Mouse (Mus musculus): ENCODE measurements around the gene Mau2. TPM values are rescaled to one million over a fixed set of nuclear protein-coding genes. Genes with fewer than 3 reads are reported as not detected.
"Not testable (repeated sequence)": the region's sequence is repeated elsewhere in the genome, so short reads cannot be mapped to it uniquely, and the experiment has no call there.

Mau2 gene
- polyA plus RNA-seq, 1 experiment: 31.6 TPM

GRCm38 (mm10) chr8:70001176-70001891, 41.2 kb downstream of the Mau2 start:
- peak; percentile 62; the same call in 1 of the 2 replicates for TF ChIP-seq CTCF (IDR thresholded peaks at IDR 0.05; ENCODE audit: borderline replicate concordance, insufficient read depth, low read length)
- TF ChIP-seq POLR2A (IDR thresholded peaks at IDR 0.05; ENCODE audit: low read depth, low read length): peak; percentile 54; the same call in 1 of the 2 replicates
- H3K4me3 ChIP-seq (ENCODE audit: insufficient read depth, low read length): peak overlapping the region; percentile 9
- peak overlapping the region; percentile 36; the same call in 1 of the 2 replicates for H3K27ac ChIP-seq (ENCODE audit: insufficient read depth, low read length)
- H3K4me1 ChIP-seq (ENCODE audit: control insufficient read depth, insufficient read depth, low read length): no peaks in the 10 kb centered on the region

GRCm38 (mm10) chr8:70000226-70000625, 42.3 kb downstream of the Mau2 start:
- H3K4me3 ChIP-seq (ENCODE audit: insufficient read depth, low read length): no peak overlapping the region
- no peak overlapping the region for H3K27ac ChIP-seq (ENCODE audit: insufficient read depth, low read length)
- TF ChIP-seq POLR2A (IDR thresholded peaks at IDR 0.05; ENCODE audit: low read depth, low read length) (no peak), CTCF (IDR thresholded peaks at IDR 0.05; ENCODE audit: borderline replicate concordance, insufficient read depth, low read length) (no peak)
- no peaks in the 10 kb centered on the region for H3K4me1 ChIP-seq (ENCODE audit: control insufficient read depth, insufficient read depth, low read length)

- TF ChIP-seq CTCF (IDR thresholded peaks at IDR 0.05; ENCODE audit: borderline replicate concordance, insufficient read depth, low read length) (no peak), POLR2A (IDR thresholded peaks at IDR 0.05; ENCODE audit: low read depth, low read length) (no peak)
- Histone ChIP-seq H3K4me3 (ENCODE audit: insufficient read depth, low read length) (no peak overlapping the region), H3K27ac (ENCODE audit: insufficient read depth, low read length) (no peak overlapping the region), H3K4me1 (ENCODE audit: control insufficient read depth, insufficient read depth, low read length) (no peaks in the 10 kb centered on the region)
Observed at GRCm38 (mm10) chr8:69999236-69999635, 43.3 kb downstream of the Mau2 start.

- H3K4me3 ChIP-seq (ENCODE audit: insufficient read depth, low read length): no peak overlapping the region
- TF ChIP-seq CTCF (IDR thresholded peaks at IDR 0.05; ENCODE audit: borderline replicate concordance, insufficient read depth, low read length) (no peak), POLR2A (IDR thresholded peaks at IDR 0.05; ENCODE audit: low read depth, low read length) (no peak)
- H3K27ac ChIP-seq (ENCODE audit: insufficient read depth, low read length): no peak overlapping the region
- H3K4me1 ChIP-seq (ENCODE audit: control insufficient read depth, insufficient read depth, low read length): no peaks in the 10 kb centered on the region
Observed at GRCm38 (mm10) chr8:69998706-69999105, 43.8 kb downstream of the Mau2 start.

- H3K4me1 ChIP-seq (ENCODE audit: control insufficient read depth, insufficient read depth, low read length): 0 out of 2 replicates have a peak, but pooled peaks cover 2% of the 10 kb centered on the region
- H3K27ac ChIP-seq (ENCODE audit: insufficient read depth, low read length): peak overlapping the region; percentile 87
- no peak for TF ChIP-seq CTCF (IDR thresholded peaks at IDR 0.05; ENCODE audit: borderline replicate concordance, insufficient read depth, low read length)
- peak; percentile 83 for TF ChIP-seq POLR2A (IDR thresholded peaks at IDR 0.05; ENCODE audit: low read depth, low read length)
- H3K4me3 ChIP-seq (ENCODE audit: insufficient read depth, low read length): peak overlapping the region; percentile 42
Observed at GRCm38 (mm10) chr8:69996589-69997285, 45.8 kb downstream of the Mau2 start.

- Histone ChIP-seq H3K4me3 (ENCODE audit: insufficient read depth, low read length) (peak within 1 kb of the TSS; percentile 90), H3K27ac (ENCODE audit: insufficient read depth, low read length) (peak within 1 kb of the TSS; percentile 87), H3K4me1 (ENCODE audit: control insufficient read depth, insufficient read depth, low read length) (0 out of 2 replicates have a peak, but pooled peaks cover 2% of the 10 kb centered on the region)
- peak; percentile 63 for TF ChIP-seq POLR2A (IDR thresholded peaks at IDR 0.05; ENCODE audit: low read depth, low read length)
- no peak for TF ChIP-seq CTCF (IDR thresholded peaks at IDR 0.05; ENCODE audit: borderline replicate concordance, insufficient read depth, low read length)
Observed at GRCm38 (mm10) chr8:69995776-69996588, 46.6 kb downstream of the Mau2 start, which contains the start of gene Gatad2a. Gatad2a (minus strand) TSS chr8:69996384.

GRCm38 (mm10) chr8:69995422-69995775, 47.1 kb downstream of the Mau2 start:
- Histone ChIP-seq H3K4me1 (ENCODE audit: control insufficient read depth, insufficient read depth, low read length) (0 out of 2 replicates have a peak, but pooled peaks cover 2% of the 10 kb centered on the region), H3K4me3 (ENCODE audit: insufficient read depth, low read length) (peak overlapping the region; percentile 90), H3K27ac (ENCODE audit: insufficient read depth, low read length) (peak overlapping the region; percentile 23; the same call in 1 of the 2 replicates)
- TF ChIP-seq POLR2A (IDR thresholded peaks at IDR 0.05; ENCODE audit: low read depth, low read length) (no peak), CTCF (IDR thresholded peaks at IDR 0.05; ENCODE audit: borderline replicate concordance, insufficient read depth, low read length) (no peak)

GRCm38 (mm10) chr8:69988936-69989335, 53.6 kb downstream of the Mau2 start:
- H3K4me3 ChIP-seq (ENCODE audit: insufficient read depth, low read length); H3K4me1 ChIP-seq (ENCODE audit: control insufficient read depth, insufficient read depth, low read length); H3K27ac ChIP-seq (ENCODE audit: insufficient read depth, low read length): not testable (repeated sequence)

GRCm38 (mm10) chr8:69987744-69988143, 54.8 kb downstream of the Mau2 start:
- Histone ChIP-seq H3K27ac (ENCODE audit: insufficient read depth, low read length) (no peak overlapping the region), H3K4me1 (ENCODE audit: control insufficient read depth, insufficient read depth, low read length) (no peaks in the 10 kb centered on the region), H3K4me3 (ENCODE audit: insufficient read depth, low read length) (no peak overlapping the region)
- TF ChIP-seq CTCF (IDR thresholded peaks at IDR 0.05; ENCODE audit: borderline replicate concordance, insufficient read depth, low read length) (no peak), POLR2A (IDR thresholded peaks at IDR 0.05; ENCODE audit: low read depth, low read length) (no peak)

Measured in embryonic fibroblast, embryonic 13.5 days (primary cell).